Mouse (Mus musculus) left cerebral cortex, adult 2 months (tissue): ENCODE results near the gene Mthfd2l. TPM values are rescaled to one million over a fixed set of nuclear protein-coding genes. Genes with fewer than 3 reads are reported as not detected.

Source experiments
- DNase-seq, 2 experiments: peaks; one replicate each; pipeline ENCODE4 v3.0.0; 2021 to 2022; ENCODE audit warnings: low spot score in 2 of 2, mixed read lengths in 1 of 2; ENCODE audit errors: extremely low spot score in 1 of 2
- H3K27ac ChIP-seq: fragments of 200-600 bp; 2 replicates; pipeline ENCODE4 v1.8.1; 2022
- H3K4me3 ChIP-seq: fragments of 200-600 bp; 2 replicates; pipeline ENCODE4 v1.8.1; 2022
- CTCF ChIP-seq: fragments of 200-600 bp; IDR thresholded peaks from 2 replicates; pipeline ENCODE4 v1.8.1; 2022; ENCODE audit warnings: antibody characterized with exemption, mild to moderate bottlenecking, moderate library complexity
- intact Hi-C: fragments of 180-260 bp; cut with DNase I; formaldehyde crosslinking; loops from one replicate; pipeline ENCODE4 v1.15.1; 2025
- total RNA-seq, 2 experiments: library from RNA; stranded (reverse); gene quantifications; 2 replicates each; pipeline ENCODE4 v1.2.3; 2021

Gene Mthfd2l
- total RNA-seq, 2 experiments from 2014 or later = 17.0 to 17.1 TPM

GRCm38 (mm10) chr5:90900688-90901087 is 30.2 kb upstream of the Mthfd2l start:
- TF ChIP-seq CTCF = no peak
- no peak for DNase-seq
- H3K27ac ChIP-seq = no peak overlapping the region
- no peak overlapping the region for H3K4me3 ChIP-seq
- intact Hi-C loops = loop anchor here (10.0 kb wide), 3 partner anchors 296 to 696 kb away; no protein-coding TSS in a partner anchor

DNA sequence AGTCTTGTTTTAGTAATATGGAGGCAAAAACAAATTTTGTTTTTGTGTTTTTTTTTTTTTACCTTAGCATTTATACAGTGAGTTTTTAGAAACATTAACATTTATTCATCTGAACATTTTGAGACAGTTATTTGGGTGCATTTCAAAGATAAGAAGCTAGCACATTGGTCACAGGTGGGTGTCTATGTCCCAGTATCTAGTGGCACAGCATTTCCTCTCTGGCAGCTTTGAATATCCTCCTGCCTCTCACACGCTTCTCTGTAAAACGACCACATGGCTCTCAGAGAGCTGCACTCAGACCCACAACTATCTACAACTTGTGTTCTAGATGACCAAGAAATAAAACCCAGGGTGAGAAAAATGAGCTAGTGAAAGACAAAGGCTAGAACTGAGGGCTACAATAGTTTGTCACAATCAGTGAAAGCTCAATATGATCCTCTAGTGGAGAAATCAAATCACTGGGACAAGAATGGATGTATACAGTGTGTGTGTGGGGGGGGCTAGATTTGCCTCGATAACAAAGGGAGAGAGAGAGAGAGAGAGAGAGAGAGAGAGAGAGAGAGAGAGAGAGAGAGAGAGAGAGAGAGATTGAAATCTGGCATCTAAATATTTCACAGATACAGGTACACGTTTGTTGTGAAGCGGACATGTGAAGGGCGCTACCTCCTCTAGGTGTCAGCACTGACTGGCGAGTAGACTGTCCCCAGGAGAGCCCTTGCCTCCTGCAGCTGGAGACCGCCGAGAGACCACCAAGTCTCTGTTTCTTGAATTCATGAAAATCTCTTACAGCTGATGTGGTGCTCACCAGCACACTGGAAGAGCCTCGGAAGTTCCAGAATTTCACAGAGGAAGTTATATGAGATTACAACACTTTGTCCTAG is 28.3 kb upstream of the Mthfd2l start:
- DNase-seq = no peak
- no peak overlapping the region for H3K4me3 ChIP-seq
- intact Hi-C loops = loop anchor here (10.0 kb wide), 3 partner anchors 298 to 698 kb away; no protein-coding TSS in a partner anchor

DNA sequence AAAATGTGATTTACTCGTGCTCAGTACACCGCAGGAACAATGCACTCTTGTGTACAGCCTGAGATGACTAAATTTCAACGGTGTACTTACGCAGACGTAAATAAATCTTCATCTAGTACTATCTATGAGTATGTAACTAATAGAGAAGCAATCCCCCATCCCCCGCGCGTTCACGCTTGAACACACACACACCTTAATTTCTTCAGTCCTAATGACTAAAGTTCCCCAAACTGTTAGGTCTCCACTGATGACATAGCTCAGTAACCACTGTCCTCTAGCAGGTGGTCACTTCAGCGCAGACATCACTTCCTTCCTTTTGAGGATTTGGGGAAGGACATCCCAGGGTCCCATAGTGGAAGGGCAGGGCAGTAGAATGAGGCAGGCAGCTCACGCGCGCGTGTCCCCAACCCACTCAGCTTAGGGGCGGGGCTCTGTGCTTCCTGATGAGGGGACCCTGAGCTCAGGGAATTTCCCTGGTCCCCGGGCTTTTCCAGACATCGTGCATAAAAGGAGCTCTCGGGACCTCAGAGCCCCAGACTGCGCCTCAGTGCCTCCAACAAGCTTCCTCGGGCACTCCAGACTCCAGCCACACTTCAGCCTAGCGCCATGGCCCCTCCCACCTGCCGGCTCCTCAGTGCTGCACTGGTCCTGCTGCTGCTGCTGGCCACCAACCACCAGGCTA is 27.4 kb upstream of the Mthfd2l start, which contains the start of gene Cxcl2:
Gene Cxcl2 (plus strand): TSS at position 533 of the 682 bp plus-strand sequence.
- TF ChIP-seq CTCF = no peak
- no peak for DNase-seq
- no peak within 1 kb of the TSS for H3K27ac ChIP-seq
- intact Hi-C loops = loop anchor here (10.0 kb wide), 3 partner anchors 299 to 699 kb away; no protein-coding TSS in a partner anchor
- H3K4me3 ChIP-seq = no peak within 1 kb of the TSS

More for the DNA sequence above, 28.3 kb upstream of the Mthfd2l start:
- TF ChIP-seq CTCF = peak; percentile 7
- H3K27ac ChIP-seq = no peak overlapping the region

DNA sequence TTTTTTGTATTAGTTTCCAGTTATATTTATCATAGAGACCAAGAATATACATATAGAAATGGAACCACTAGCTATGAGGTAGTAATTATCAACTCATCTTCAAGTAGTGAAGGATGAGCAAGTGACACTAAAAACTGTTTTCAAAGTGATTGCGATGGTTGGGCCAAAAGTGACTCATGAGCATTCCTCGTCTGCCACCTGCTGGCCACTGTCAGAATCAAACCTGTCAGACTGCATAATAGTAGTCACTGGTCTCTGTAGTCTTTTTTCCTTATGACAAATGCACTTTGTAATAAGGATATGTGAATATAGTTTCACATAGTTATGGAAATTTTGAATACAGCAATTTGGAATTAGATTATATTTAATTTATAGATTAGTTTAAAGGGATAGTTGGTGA is 21.9 kb upstream of the Mthfd2l start:
- intact Hi-C loops = loop anchor here (2.0 to 10.0 kb wide), 4 partner anchors 248 to 704 kb away; no protein-coding TSS in a partner anchor
- Histone ChIP-seq H3K4me3 (no peak overlapping the region), H3K27ac (no peak overlapping the region)
- TF ChIP-seq CTCF = peak; percentile 75
- DNase-seq = peak; percentile 52 to 70

- H3K4me3 ChIP-seq = no peak overlapping the region
- H3K27ac ChIP-seq = no peak overlapping the region
- DNase-seq = no peak
- no peak for TF ChIP-seq CTCF
- intact Hi-C loops = no loop called here
Measured at GRCm38 (mm10) chr5:90919495-90919894, 11.4 kb upstream of the Mthfd2l start.

GRCm38 (mm10) chr5:90922958-90923357 is 8.0 kb upstream of the Mthfd2l start:
- DNase-seq = no peak
- intact Hi-C loops = no loop called here
- TF ChIP-seq CTCF = no peak
- no peak overlapping the region for H3K27ac ChIP-seq
- no peak overlapping the region for H3K4me3 ChIP-seq

GRCm38 (mm10) chr5:90930546-90930945 is 371 bp upstream of the Mthfd2l start:
- DNase-seq = no peak
- no peak for TF ChIP-seq CTCF
- intact Hi-C loops = loop anchor here (10.0 kb wide), 1 partner anchor 706 kb away; the partner anchor contains the start of gene Cox18
- peak overlapping the region; percentile 84 for H3K27ac ChIP-seq
- H3K4me3 ChIP-seq = peak overlapping the region; percentile 67

DNA sequence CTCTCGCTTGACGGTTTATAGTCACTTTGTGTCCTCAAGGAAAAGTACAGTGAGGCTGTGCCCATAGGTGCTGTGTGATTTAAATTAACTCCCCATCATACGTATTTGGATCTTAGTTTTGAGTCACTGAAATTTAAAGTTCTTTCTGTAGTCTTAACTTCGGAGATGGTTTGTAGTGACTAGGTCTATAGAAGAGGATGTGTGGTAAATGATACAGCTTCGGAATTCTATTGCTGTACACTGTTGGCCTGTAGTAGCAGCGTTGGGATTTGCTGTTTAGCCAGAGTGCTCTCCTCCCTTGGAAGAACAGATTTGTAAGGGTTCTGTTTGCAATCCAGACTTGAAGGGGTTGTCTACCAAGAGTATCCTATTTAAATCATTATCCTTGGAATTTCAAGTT is 994 bp downstream of the Mthfd2l start:
- intact Hi-C loops = loop anchor here (10.0 kb wide), 1 partner anchor 707 kb away; the partner anchor contains the start of gene Cox18
- TF ChIP-seq CTCF = no peak
- Histone ChIP-seq H3K27ac (peak overlapping the region; percentile 84), H3K4me3 (peak overlapping the region; percentile 67)
- DNase-seq = no peak

DNA sequence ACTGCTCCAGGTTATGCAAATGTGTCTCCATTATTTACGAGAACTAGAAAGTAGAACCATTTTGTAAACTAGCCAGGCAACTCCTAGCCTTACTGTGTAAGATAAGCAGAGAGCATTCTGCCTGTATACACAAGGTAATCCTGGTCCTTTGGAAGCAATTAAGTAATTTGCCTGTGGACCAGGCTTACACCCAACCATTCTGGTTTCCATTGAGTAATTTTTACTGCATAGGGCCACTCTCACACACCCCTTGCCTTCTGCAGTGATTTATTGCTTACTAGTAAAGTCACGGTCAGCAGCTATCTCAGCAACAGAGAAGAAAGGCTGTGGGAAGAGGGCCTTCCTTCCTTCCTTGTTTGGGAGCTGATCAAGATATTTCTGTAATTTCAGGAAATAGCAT is 5.8 kb downstream of the Mthfd2l start:
- TF ChIP-seq CTCF = no peak
- no peak for DNase-seq
- intact Hi-C loops = loop anchor here (10.0 kb wide), 1 partner anchor 712 kb away; the partner anchor contains the start of gene Cox18
- no peak overlapping the region for H3K4me3 ChIP-seq
- no peak overlapping the region for H3K27ac ChIP-seq

DNA sequence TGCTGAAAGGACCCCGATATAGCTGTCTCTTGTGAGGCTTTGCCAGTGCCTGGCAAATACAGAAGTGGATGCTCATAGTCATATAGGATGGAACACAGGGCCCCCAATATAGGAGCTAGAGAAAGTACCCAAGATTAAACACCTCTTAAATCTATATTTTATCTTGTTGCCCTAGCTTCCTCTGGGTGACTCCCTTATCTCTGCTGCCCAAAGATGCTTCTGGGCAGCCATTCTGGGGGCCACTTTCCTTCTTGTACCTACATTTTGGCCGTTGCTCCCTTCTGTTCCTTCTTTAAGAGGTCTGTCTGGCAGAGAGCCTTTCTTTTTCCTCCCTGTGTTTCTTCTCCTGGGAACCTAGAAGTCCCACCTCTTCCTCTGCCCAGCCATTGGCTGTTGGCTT is 14.5 kb downstream of the Mthfd2l start:
- intact Hi-C loops = no loop called here

DNA sequence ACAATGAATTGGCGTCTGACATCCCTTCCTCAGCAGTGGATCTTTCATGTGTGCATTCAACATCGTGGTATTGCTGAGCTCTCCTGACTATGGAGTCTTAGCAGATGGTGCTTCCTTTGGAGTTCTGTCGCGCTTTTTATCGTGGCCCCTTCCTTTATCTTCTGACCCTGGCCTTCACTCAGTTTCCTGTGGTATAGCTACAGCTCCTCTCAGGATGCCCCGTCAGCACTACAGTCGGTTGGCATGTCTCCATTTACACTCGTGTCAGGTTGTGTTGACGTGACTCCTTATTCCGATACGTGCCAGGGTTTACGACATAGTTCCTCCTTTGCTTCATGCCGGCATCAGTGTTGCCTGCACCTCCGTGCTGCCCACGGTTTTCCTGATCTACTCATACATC is 18.6 kb downstream of the Mthfd2l start:
- TF ChIP-seq CTCF = no peak
- H3K27ac ChIP-seq = no peak overlapping the region
- no peak overlapping the region for H3K4me3 ChIP-seq
- no peak for DNase-seq
- intact Hi-C loops = no loop called here

More for the DNA sequence above, 14.5 kb downstream of the Mthfd2l start:
- no peak for TF ChIP-seq CTCF
- no peak overlapping the region for H3K4me3 ChIP-seq
- no peak overlapping the region for H3K27ac ChIP-seq
- DNase-seq = no peak

GRCm38 (mm10) chr5:90951475-90951874 is 20.6 kb downstream of the Mthfd2l start:
- no peak overlapping the region for H3K27ac ChIP-seq
- DNase-seq = peak; percentile 30 to 47
- intact Hi-C loops = loop anchor here (1.0 to 5.0 kb wide), 4 partner anchors 357 to 1051 kb away; no protein-coding TSS in a partner anchor
- no peak overlapping the region for H3K4me3 ChIP-seq
- TF ChIP-seq CTCF = peak; percentile 93
